Mouse (Mus musculus): ENCODE measurements at regions not wholly inside any gene's neighbourhood (a gene's known extent, or its start where the extent isn't known, plus 50 kb on each side); places are given as distances from the start of the nearest gene placed in this dataset.

GRCm38 (mm10) chr1:57265012-57265760, 112.2 kb upstream of the 1700066M21Rik start:
- no peak overlapping the region for H3K27ac ChIP-seq (ENCODE audit: insufficient read depth, low read length)
- 76% methylated on average over 12 of the region's 12 CpGs for WGBS
- TF ChIP-seq CTCF (IDR thresholded peaks at IDR 0.05; ENCODE audit: extremely low read depth, insufficient read depth, insufficient read length, insufficient replicate concordance) (no peak), POLR2A (IDR thresholded peaks at IDR 0.05; ENCODE audit: low read depth, low read length) (no peak)

GRCm38 (mm10) chr1:57266695-57267094, 110.7 kb upstream of the 1700066M21Rik start:
- no peak for DNase-seq (ENCODE audit: low read depth in 1 of 2, low spot score in 2 of 2)
- Histone ChIP-seq H3K4me1 (ENCODE audit: control insufficient read depth, insufficient read depth, insufficient read length) (no peaks in the 10 kb centered on the region), H3K27me3 (ENCODE audit: control insufficient read depth, insufficient read depth, low read length) (no peaks in the 10 kb centered on the region), H3K36me3 (ENCODE audit: control insufficient read depth, insufficient read depth, low read length) (no peaks in the 10 kb centered on the region), H3K4me3 (ENCODE audit: extremely low read depth, insufficient read depth, insufficient read length) (no peak overlapping the region), H3K27ac (ENCODE audit: insufficient read depth, low read length) (no peak overlapping the region)
- WGBS = 71% methylated on average over 4 of the region's 4 CpGs
- no peak for TF ChIP-seq CTCF (IDR thresholded peaks at IDR 0.05; ENCODE audit: extremely low read depth, insufficient read depth, insufficient read length, insufficient replicate concordance)

More at GRCm38 (mm10) chr1:57265012-57265760, 112.2 kb upstream of the 1700066M21Rik start:
- Histone ChIP-seq H3K27me3 (ENCODE audit: control insufficient read depth, insufficient read depth, low read length) (no peaks in the 10 kb centered on the region), H3K36me3 (ENCODE audit: control insufficient read depth, insufficient read depth, low read length) (no peaks in the 10 kb centered on the region), H3K4me3 (ENCODE audit: extremely low read depth, insufficient read depth, insufficient read length) (no peak overlapping the region), H3K4me1 (ENCODE audit: control insufficient read depth, insufficient read depth, insufficient read length) (no peaks in the 10 kb centered on the region)
- DNase-seq (ENCODE audit: low read depth in 1 of 2, low spot score in 2 of 2) = no peak

- Histone ChIP-seq H3K36me3 (ENCODE audit: control insufficient read depth, insufficient read depth, low read length) (no peaks in the 10 kb centered on the region), H3K4me1 (ENCODE audit: control insufficient read depth, insufficient read depth, insufficient read length) (no peaks in the 10 kb centered on the region), H3K4me3 (ENCODE audit: extremely low read depth, insufficient read depth, insufficient read length) (no peak overlapping the region), H3K27ac (ENCODE audit: insufficient read depth, low read length) (no peak overlapping the region), H3K27me3 (ENCODE audit: control insufficient read depth, insufficient read depth, low read length) (no peaks in the 10 kb centered on the region)
- TF ChIP-seq CTCF (IDR thresholded peaks at IDR 0.05; ENCODE audit: extremely low read depth, insufficient read depth, insufficient read length, insufficient replicate concordance) (no peak), POLR2A (IDR thresholded peaks at IDR 0.05; ENCODE audit: low read depth, low read length) (no peak)
- DNase-seq (ENCODE audit: low read depth in 1 of 2, low spot score in 2 of 2) = no peak
- WGBS = 10% methylated on average over 2 of the region's 2 CpGs
Measured at GRCm38 (mm10) chr1:57267851-57268250, 109.6 kb upstream of the 1700066M21Rik start.

DNA sequence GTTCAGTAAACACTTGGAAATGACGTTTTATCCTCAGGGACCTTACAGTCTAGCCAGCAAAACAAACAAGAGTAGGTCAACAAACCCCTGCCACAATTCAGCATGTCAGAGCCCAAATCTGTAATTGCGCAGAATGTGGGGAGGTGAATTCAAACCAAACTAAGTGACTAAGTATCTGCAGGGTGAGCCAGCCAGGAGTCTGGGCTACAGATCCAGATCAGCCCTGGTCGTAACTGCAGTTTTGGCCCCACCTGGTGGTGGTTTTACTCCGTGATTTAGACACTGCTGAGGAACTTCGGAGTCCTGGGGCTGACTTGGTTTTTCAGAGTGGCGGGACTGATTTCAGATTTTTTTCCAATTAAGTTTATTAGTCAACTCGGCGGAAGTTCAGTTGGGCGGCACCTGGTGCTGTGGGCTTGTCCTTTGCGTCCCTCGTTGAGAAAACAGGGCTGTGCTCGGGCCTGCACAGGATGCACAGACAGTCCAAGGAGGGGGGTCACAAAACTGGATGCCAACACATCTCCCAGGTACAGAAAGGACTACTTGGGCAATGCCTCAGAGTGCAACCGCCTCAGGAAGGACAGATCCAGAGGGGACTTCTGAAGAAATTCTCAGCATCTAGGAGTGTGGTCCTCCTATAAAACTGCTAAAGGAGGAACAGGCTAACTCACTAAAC, 107.6 kb upstream of the 1700066M21Rik start:
- DNase-seq (ENCODE audit: low read depth in 1 of 2, low spot score in 2 of 2) = no peak
- WGBS = 57% methylated on average over 13 of the region's 13 CpGs

GRCm38 (mm10) chr1:57272593-57272992, 104.8 kb upstream of the 1700066M21Rik start:
- 92% methylated on average over 5 of the region's 5 CpGs for WGBS
- no peak overlapping the region for H3K4me3 ChIP-seq (ENCODE audit: extremely low read depth, insufficient read depth, insufficient read length)
- no peak for TF ChIP-seq CTCF (IDR thresholded peaks at IDR 0.05; ENCODE audit: extremely low read depth, insufficient read depth, insufficient read length, insufficient replicate concordance)
- no peak for TF ChIP-seq POLR2A (IDR thresholded peaks at IDR 0.05; ENCODE audit: low read depth, low read length)
- DNase-seq (ENCODE audit: low read depth in 1 of 2, low spot score in 2 of 2) = no peak
- no peaks in the 10 kb centered on the region for H3K36me3 ChIP-seq (ENCODE audit: control insufficient read depth, insufficient read depth, low read length)
- H3K27ac ChIP-seq (ENCODE audit: insufficient read depth, low read length) = no peak overlapping the region
- H3K4me1 ChIP-seq (ENCODE audit: control insufficient read depth, insufficient read depth, insufficient read length) = no peaks in the 10 kb centered on the region
- H3K27me3 ChIP-seq (ENCODE audit: control insufficient read depth, insufficient read depth, low read length) = no peaks in the 10 kb centered on the region

More for the DNA sequence above, 107.6 kb upstream of the 1700066M21Rik start:
- no peaks in the 10 kb centered on the region for H3K36me3 ChIP-seq (ENCODE audit: control insufficient read depth, insufficient read depth, low read length)
- no peaks in the 10 kb centered on the region for H3K4me1 ChIP-seq (ENCODE audit: control insufficient read depth, insufficient read depth, insufficient read length)
- H3K4me3 ChIP-seq (ENCODE audit: extremely low read depth, insufficient read depth, insufficient read length) = no peak overlapping the region
- no peaks in the 10 kb centered on the region for H3K27me3 ChIP-seq (ENCODE audit: control insufficient read depth, insufficient read depth, low read length)
- H3K27ac ChIP-seq (ENCODE audit: insufficient read depth, low read length) = no peak overlapping the region
- TF ChIP-seq POLR2A (IDR thresholded peaks at IDR 0.05; ENCODE audit: low read depth, low read length) (no peak), CTCF (IDR thresholded peaks at IDR 0.05; ENCODE audit: extremely low read depth, insufficient read depth, insufficient read length, insufficient replicate concordance) (no peak)

- WGBS = 86% methylated on average over 3 of the region's 3 CpGs
- TF ChIP-seq POLR2A (IDR thresholded peaks at IDR 0.05; ENCODE audit: low read depth, low read length) = no peak
- no peak for TF ChIP-seq CTCF (IDR thresholded peaks at IDR 0.05; ENCODE audit: extremely low read depth, insufficient read depth, insufficient read length, insufficient replicate concordance)
- no peak overlapping the region for H3K4me3 ChIP-seq (ENCODE audit: extremely low read depth, insufficient read depth, insufficient read length)
- H3K27me3 ChIP-seq (ENCODE audit: control insufficient read depth, insufficient read depth, low read length) = no peaks in the 10 kb centered on the region
- H3K27ac ChIP-seq (ENCODE audit: insufficient read depth, low read length) = no peak overlapping the region
- DNase-seq (ENCODE audit: low read depth in 1 of 2, low spot score in 2 of 2) = no peak
- H3K36me3 ChIP-seq (ENCODE audit: control insufficient read depth, insufficient read depth, low read length) = no peaks in the 10 kb centered on the region
- H3K4me1 ChIP-seq (ENCODE audit: control insufficient read depth, insufficient read depth, insufficient read length) = no peaks in the 10 kb centered on the region
Measured at GRCm38 (mm10) chr1:57281549-57281948, 95.9 kb upstream of the 1700066M21Rik start.

GRCm38 (mm10) chr1:57296186-57296585, 81.2 kb upstream of the 1700066M21Rik start:
- Histone ChIP-seq H3K27ac (ENCODE audit: insufficient read depth, low read length) (no peak overlapping the region), H3K27me3 (ENCODE audit: control insufficient read depth, insufficient read depth, low read length) (no peaks in the 10 kb centered on the region), H3K4me1 (ENCODE audit: control insufficient read depth, insufficient read depth, insufficient read length) (no peaks in the 10 kb centered on the region), H3K36me3 (ENCODE audit: control insufficient read depth, insufficient read depth, low read length) (no peaks in the 10 kb centered on the region), H3K4me3 (ENCODE audit: extremely low read depth, insufficient read depth, insufficient read length) (no peak overlapping the region)
- WGBS = 79% methylated on average over 1 of the region's 1 CpGs
- DNase-seq (ENCODE audit: low read depth in 1 of 2, low spot score in 2 of 2) = no peak
- TF ChIP-seq POLR2A (IDR thresholded peaks at IDR 0.05; ENCODE audit: low read depth, low read length) (no peak), CTCF (IDR thresholded peaks at IDR 0.05; ENCODE audit: extremely low read depth, insufficient read depth, insufficient read length, insufficient replicate concordance) (no peak)

Data from spleen, adult 2 months (tissue).